Mouse (Mus musculus): ENCODE measurements around the gene Hectd3. TPM values are rescaled to one million over a fixed set of nuclear protein-coding genes. Genes with fewer than 3 reads are reported as not detected.
A peak's percentile ranks its signal among the peaks of the same experiment; 100 is the strongest.

The Hectd3 gene
- total and polyA plus RNA-seq, 3 experiments = 6.6 to 8.6 (median 7.8) TPM

GRCm38 (mm10) chr4:116993672-116994621 lies 1.2 kb upstream of the Hectd3 start, which contains the start of gene Urod (continued):
- peak; percentile 60 for TF ChIP-seq BHLHE40 (IDR thresholded peaks at IDR 0.05; ENCODE audit: low read depth, low read length)

GRCm38 (mm10) chr4:116995798-116996135 lies 650 bp downstream of the Hectd3 start:
- TF ChIP-seq MAX (IDR thresholded peaks at IDR 0.05; ENCODE audit: low read length) = peak; percentile 45; the same call in 1 of the 2 replicates
- no peak for TF ChIP-seq TBP (conservative IDR thresholded peaks at IDR 0.05; ENCODE audit: low read depth, low read length)
- TF ChIP-seq RCOR1 (conservative IDR thresholded peaks at IDR 0.05; ENCODE audit: low read depth, low read length) = no peak
- no peak for TF ChIP-seq MAFK (IDR thresholded peaks at IDR 0.05; ENCODE audit: insufficient replicate concordance, low read length)
- TF ChIP-seq ELF1 (IDR thresholded peaks at IDR 0.05; ENCODE audit: low read depth, low read length) = no peak
- no peak for TF ChIP-seq EP300 (IDR thresholded peaks at IDR 0.05; ENCODE audit: low read length)
- TF ChIP-seq SIN3A (IDR thresholded peaks at IDR 0.05; ENCODE audit: low read length) = peak; percentile 40
- TF ChIP-seq HCFC1 (IDR thresholded peaks at IDR 0.05; ENCODE audit: low read depth, low read length) = no peak
- TF ChIP-seq MAZ (IDR thresholded peaks at IDR 0.05; ENCODE audit: low read depth, low read length) = no peak
- TF ChIP-seq JUN (IDR thresholded peaks at IDR 0.05; ENCODE audit: insufficient read depth, low read depth, low read length) = no peak
- TF ChIP-seq JUND (conservative IDR thresholded peaks at IDR 0.05; ENCODE audit: low read depth, low read length) = no peak
- TF ChIP-seq SMC3 (IDR thresholded peaks at IDR 0.05; ENCODE audit: low read depth, low read length) = peak; percentile 73
- no peak for TF ChIP-seq PAX5 (IDR thresholded peaks at IDR 0.05; ENCODE audit: low read length)
- TF ChIP-seq IRF4 (IDR thresholded peaks at IDR 0.05; ENCODE audit: low read depth, low read length) = peak; percentile 45; the same call in 1 of the 2 replicates
- TF ChIP-seq E2F4 (IDR thresholded peaks at IDR 0.05; ENCODE audit: insufficient replicate concordance, low read depth, low read length) = no peak
- no peak for TF ChIP-seq POLR2A (IDR thresholded peaks at IDR 0.05; ENCODE audit: low read depth, low read length)
- no peak for TF ChIP-seq ZC3H11A (IDR thresholded peaks at IDR 0.05; ENCODE audit: low read depth, low read length)
- TF ChIP-seq CHD2 (IDR thresholded peaks at IDR 0.05; ENCODE audit: low read length) = no peak
- no peak for TF ChIP-seq MEF2A (IDR thresholded peaks at IDR 0.05; ENCODE audit: borderline replicate concordance, low read depth, low read length)
- no peak for TF ChIP-seq MXI1 (IDR thresholded peaks at IDR 0.05; ENCODE audit: low read depth, low read length)
- peak; percentile 42 for TF ChIP-seq RAD21 (IDR thresholded peaks at IDR 0.05; ENCODE audit: low read depth, low read length)
- TF ChIP-seq ZNF384 (IDR thresholded peaks at IDR 0.05; ENCODE audit: low read depth, low read length) = no peak
- peak in 1 of 2 experiments; percentile 71; a peak in 2 of 4 replicates for TF ChIP-seq CTCF (conservative IDR thresholded peaks at IDR 0.05 in 1 of 2, IDR thresholded peaks at IDR 0.05 in 1 of 2; ENCODE audit: low read depth in 2 of 2, low read length in 2 of 2)
- no peak for TF ChIP-seq ZMIZ1 (IDR thresholded peaks at IDR 0.05; ENCODE audit: low read depth, low read length)
- peak; percentile 38; the same call in 1 of the 2 replicates for TF ChIP-seq TCF12 (IDR thresholded peaks at IDR 0.05; ENCODE audit: low read depth, low read length)
- H3K9me3 ChIP-seq (replicated peaks; ENCODE audit: low read length) = no peaks in the 10 kb centered on the region
- no peaks in the 10 kb centered on the region for H3K27me3 ChIP-seq (replicated peaks)
- peak overlapping the region; percentile 61 for H3K9ac ChIP-seq (ENCODE audit: insufficient read depth, low read depth)
- no peaks in the 10 kb centered on the region for H3K79me2 ChIP-seq (replicated peaks; ENCODE audit: control insufficient read depth, extremely low read depth, insufficient read depth, poor library complexity, severe bottlenecking)
- H3K4me1 ChIP-seq (ENCODE audit: control insufficient read depth in 1 of 2, insufficient read depth in 2 of 2) = peaks cover 5 to 31% of the 10 kb centered on the region in 2 experiments
- in situ Hi-C loops (cut with MboI; ENCODE audit: low pct_ligation_motif_present, low pct_unique_long_range_greater_than_20kb, low sequenced_read_pairs) (no loop called here), dilution Hi-C loops (cut with MboI; ENCODE audit: extremely low pct_ligation_motif_present, extremely low pct_unique_long_range_greater_than_20kb, low sequenced_read_pairs) (no loop called here)
- peaks cover 19 to 43% of the 10 kb centered on the region in 2 experiments for H3K36me3 ChIP-seq (replicated peaks in 1 of 2; ENCODE audit: control insufficient read depth in 1 of 2, insufficient read depth in 1 of 2, low read length in 1 of 2)
- DNase-seq (ENCODE audit: extremely low read depth) = no peak
- H3K4me2 ChIP-seq (ENCODE audit: insufficient read depth, low read depth, poor library complexity, severe bottlenecking) = peak overlapping the region; percentile 94
- peak overlapping the region; percentile 65 to 88 (median 82) for H3K4me3 ChIP-seq (replicated peaks in 1 of 3; ENCODE audit: low read depth in 2 of 3, low read length in 2 of 3, poor library complexity in 1 of 3)
- H3K27ac ChIP-seq (ENCODE audit: insufficient read depth, low read depth) = no peak overlapping the region

Data from CH12.LX (cell line).